Mouse (Mus musculus): ENCODE measurements around the gene Trmu.

DNA sequence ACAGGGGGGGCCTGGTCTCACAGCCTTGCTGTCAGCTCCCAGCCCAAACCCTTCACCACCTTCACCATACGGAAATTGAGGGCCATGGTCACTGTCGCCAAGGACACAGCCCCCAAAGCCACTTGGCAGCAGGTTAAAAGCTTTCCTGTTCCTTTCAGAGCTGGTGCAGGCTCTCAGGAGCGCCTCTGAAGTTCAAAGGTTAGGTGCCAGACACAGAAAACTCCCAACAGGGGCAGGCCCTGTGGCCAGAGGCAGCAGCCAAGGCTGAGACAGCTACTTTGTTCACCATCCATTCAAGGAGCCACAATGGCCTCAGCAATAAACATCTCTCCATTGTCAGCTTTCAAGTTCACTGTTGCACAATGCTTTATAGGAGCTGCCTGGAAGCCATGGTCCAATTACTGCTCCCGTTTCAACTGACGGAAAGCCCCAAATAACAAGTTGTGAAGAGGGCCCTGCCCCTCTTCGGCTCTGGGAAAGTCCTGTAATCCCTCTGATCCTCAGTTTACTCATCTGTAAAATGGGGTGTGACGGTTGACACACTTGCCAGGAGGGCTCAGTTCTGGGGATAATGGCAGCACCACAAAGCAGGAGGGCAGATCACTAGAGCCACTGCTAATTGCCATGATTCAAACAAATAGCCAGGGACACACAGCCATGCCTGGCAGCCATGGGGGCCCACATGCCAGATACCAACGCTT lies 40.2 kb downstream of the Trmu start:
- TF ChIP-seq GATA1 (IDR thresholded peaks at IDR 0.05; ENCODE audit: low read length) (no peak), TAL1 (IDR thresholded peaks at IDR 0.05; ENCODE audit: low read length) (no peak)

Data from erythroblast, embryonic 14.5 days (primary cell).